Mouse (Mus musculus) forebrain, embryonic 11.5 days (tissue): ENCODE data around the gene Acot7. TPM values are rescaled to one million over a fixed set of nuclear protein-coding genes. Genes with fewer than 3 reads are reported as not detected.

Experiments used
- ATAC-seq: fragments of 200-750 bp; cut with Nextera tagmentation; replicated peaks from 2 replicates; pipeline ENCODE4 v1.8.0; 2017; ENCODE audit warnings: moderate TSS enrichment; ENCODE audit not compliant: low FRiP score
- DNase-seq: peaks from one replicate; pipeline ENCODE4 v3.0.0-alpha.2; 2017; ENCODE audit warnings: low spot score
- H3K27ac ChIP-seq: fragments of 300-500 bp; sonication (generic); 2 replicates; pipeline ENCODE4 v1.5.1; 2014; ENCODE audit warnings: low read depth, low read length
- H3K27me3 ChIP-seq: fragments of 300-500 bp; sonication (generic); 2 replicates; pipeline ENCODE4 v1.6.1; 2014; ENCODE audit warnings: mild to moderate bottlenecking, low read length, mixed read lengths; ENCODE audit not compliant: control insufficient read depth, insufficient read depth
- H3K36me3 ChIP-seq: fragments of 300-500 bp; sonication (generic); 2 replicates; pipeline ENCODE4 v1.6.1; 2014; ENCODE audit warnings: mild to moderate bottlenecking, low read length, moderate library complexity, mixed read lengths; ENCODE audit not compliant: control insufficient read depth, insufficient read depth
- H3K4me1 ChIP-seq: fragments of 300-500 bp; sonication (generic); replicated peaks from 2 replicates; pipeline ENCODE4 v1.6.1; 2014; ENCODE audit warnings: low read length, mixed read lengths; ENCODE audit not compliant: control insufficient read depth, insufficient read depth
- H3K4me2 ChIP-seq: fragments of 300-500 bp; sonication (generic); 2 replicates; pipeline ENCODE4 v1.6.1; 2014; ENCODE audit warnings: low read depth, mild to moderate bottlenecking, low read length, moderate library complexity, mixed read lengths; ENCODE audit not compliant: severe bottlenecking
- H3K4me3 ChIP-seq: fragments of 300-500 bp; sonication (generic); 2 replicates; pipeline ENCODE4 v1.5.1; 2014; ENCODE audit warnings: low read depth, low read length
- H3K9ac ChIP-seq: fragments of 300-500 bp; sonication (generic); 2 replicates; pipeline ENCODE4 v1.6.1; 2014; ENCODE audit warnings: low read length
- H3K9me3 ChIP-seq: fragments of 300-500 bp; sonication (generic); 2 replicates; pipeline ENCODE4 v1.6.1; 2016; ENCODE audit warnings: low read length, mixed read lengths; ENCODE audit not compliant: control insufficient read depth
- WGBS: fragments of 180-500 bp; shearing (Covaris S2); extraction: QIAGEN DNeasy Blood & Tissue Kit; methylation state at CpG from one replicate; pipeline ENCODE4 v1.1.7; 2014; 5-methylcytosine and 5-hydroxymethylcytosine counted together
- polyA plus RNA-seq: library from polyadenylated mRNA; unstranded; fragments of >200 nt; fragmentation: Nextera tagmentation; extraction: Ambion mirVana; gene quantifications from 2 replicates; pipeline ENCODE4 v1.2.1, GENCODE M21; 2014

Gene Acot7
- polyA plus RNA-seq, 1 experiment from 2014 or later: 75.1 TPM

DNA sequence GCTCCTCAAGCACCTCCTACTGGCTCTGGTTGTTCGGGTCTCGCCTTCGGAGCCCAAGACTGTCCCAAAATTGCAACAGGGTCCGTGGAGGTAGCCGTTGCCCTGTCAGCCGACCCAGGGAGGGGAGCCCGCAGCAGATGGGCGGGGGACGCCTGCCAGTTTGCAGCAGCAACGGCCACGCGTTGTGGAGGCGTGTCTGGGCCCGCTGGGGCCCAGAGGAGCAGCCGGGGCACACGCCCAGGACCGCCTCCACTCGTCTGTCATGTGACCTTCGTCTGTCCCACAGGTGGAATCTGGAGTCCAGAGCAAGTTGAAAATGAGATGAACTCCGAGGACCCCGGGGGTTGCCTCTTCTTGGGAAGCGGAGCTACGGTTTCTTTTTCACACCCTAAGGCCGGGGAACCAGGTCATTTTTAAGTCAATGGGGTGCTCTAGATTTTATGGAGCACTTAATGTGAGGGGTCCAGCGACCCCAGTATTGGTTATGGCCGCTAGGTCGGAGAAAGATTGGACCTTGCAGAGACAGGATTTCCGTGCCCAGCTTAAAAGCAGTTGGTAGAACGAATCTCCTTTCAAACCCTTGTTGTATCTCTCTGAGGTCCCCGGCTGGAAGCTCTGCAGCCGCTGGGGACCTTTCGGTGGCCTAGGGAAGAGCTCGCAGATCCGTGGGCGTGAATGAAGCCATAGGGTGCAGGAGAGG, 19.2 kb upstream of the Acot7 start, which contains the start of gene Hes2:
TSS of gene Hes2 (plus strand) at position 283 of the 700 bp plus-strand sequence.
- peak within 1 kb of the TSS; percentile 6; the same call in 1 of the 2 replicates for H3K4me3 ChIP-seq
- no peak within 1 kb of the TSS for H3K27ac ChIP-seq
- H3K9ac ChIP-seq: no peak within 1 kb of the TSS
- peaks cover 6% of the 10 kb centered on the region; the same call in 1 of the 2 replicates for H3K4me1 ChIP-seq
- DNase-seq (no peak), ATAC-seq (no peak)
- 0 out of 2 replicates have a peak within 1 kb of the TSS, but pooled peaks have one; percentile 8 for H3K4me2 ChIP-seq
- no peaks in the 10 kb centered on the region for H3K36me3 ChIP-seq
- H3K9me3 ChIP-seq: no peaks in the 10 kb centered on the region
- H3K27me3 ChIP-seq: peaks cover 55% of the 10 kb centered on the region
- 4% methylated on average over 35 of the region's 35 CpGs for WGBS

- DNase-seq (no peak), ATAC-seq (no peak)
- no peak overlapping the region for H3K4me2 ChIP-seq
- no peak overlapping the region for H3K27ac ChIP-seq
- H3K9ac ChIP-seq: no peak overlapping the region
- no peaks in the 10 kb centered on the region for H3K9me3 ChIP-seq
- peaks cover 53% of the 10 kb centered on the region for H3K27me3 ChIP-seq
- no peaks in the 10 kb centered on the region for H3K36me3 ChIP-seq
- whole genome bisulfite sequencing: 3% methylated on average over 19 of the region's 19 CpGs
- peaks cover 6% of the 10 kb centered on the region; the same call in 1 of the 2 replicates for H3K4me1 ChIP-seq
- no peak overlapping the region for H3K4me3 ChIP-seq
Measured at GRCm38 (mm10) chr4:152159285-152159678, 18.7 kb upstream of the Acot7 start.

DNA sequence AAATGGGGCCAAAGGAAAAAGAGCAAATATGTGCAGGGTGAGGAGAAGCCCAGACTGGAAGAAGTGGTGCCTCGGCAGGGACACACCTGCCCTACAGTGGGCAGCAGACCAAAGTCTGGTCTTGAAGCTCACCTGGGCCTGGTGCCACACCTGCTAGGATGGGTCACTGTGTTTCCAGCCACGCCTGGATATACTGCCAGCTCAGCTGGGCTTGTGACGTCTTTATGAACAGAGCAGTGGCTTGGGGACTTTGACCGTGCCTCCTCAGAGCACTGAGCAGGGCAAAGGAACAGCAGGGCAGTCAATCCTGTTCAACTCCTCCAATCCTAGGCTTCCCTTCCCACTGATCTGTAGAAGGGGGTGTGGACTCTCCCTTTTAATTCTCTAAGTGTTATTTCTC, 17.2 kb upstream of the Acot7 start:
- Histone ChIP-seq H3K36me3 (no peaks in the 10 kb centered on the region), H3K9ac (no peak overlapping the region), H3K27ac (no peak overlapping the region), H3K27me3 (peaks cover 51% of the 10 kb centered on the region), H3K4me2 (no peak overlapping the region), H3K4me3 (no peak overlapping the region), H3K4me1 (peaks cover 6% of the 10 kb centered on the region; the same call in 1 of the 2 replicates), H3K9me3 (no peaks in the 10 kb centered on the region)
- WGBS: 30% methylated on average over 4 of the region's 4 CpGs
- DNase-seq (no peak), ATAC-seq (no peak)

GRCm38 (mm10) chr4:152161601-152162000, 16.3 kb upstream of the Acot7 start:
- no peak for ATAC-seq
- H3K27ac ChIP-seq: no peak overlapping the region
- H3K27me3 ChIP-seq: peaks cover 51% of the 10 kb centered on the region
- no peaks in the 10 kb centered on the region for H3K9me3 ChIP-seq
- no peaks in the 10 kb centered on the region for H3K36me3 ChIP-seq
- H3K4me1 ChIP-seq: peaks cover 6% of the 10 kb centered on the region; the same call in 1 of the 2 replicates
- no peak for DNase-seq
- H3K4me2 ChIP-seq: no peak overlapping the region
- WGBS: 82% methylated on average over 6 of the region's 6 CpGs
- no peak overlapping the region for H3K9ac ChIP-seq
- H3K4me3 ChIP-seq: no peak overlapping the region

DNA sequence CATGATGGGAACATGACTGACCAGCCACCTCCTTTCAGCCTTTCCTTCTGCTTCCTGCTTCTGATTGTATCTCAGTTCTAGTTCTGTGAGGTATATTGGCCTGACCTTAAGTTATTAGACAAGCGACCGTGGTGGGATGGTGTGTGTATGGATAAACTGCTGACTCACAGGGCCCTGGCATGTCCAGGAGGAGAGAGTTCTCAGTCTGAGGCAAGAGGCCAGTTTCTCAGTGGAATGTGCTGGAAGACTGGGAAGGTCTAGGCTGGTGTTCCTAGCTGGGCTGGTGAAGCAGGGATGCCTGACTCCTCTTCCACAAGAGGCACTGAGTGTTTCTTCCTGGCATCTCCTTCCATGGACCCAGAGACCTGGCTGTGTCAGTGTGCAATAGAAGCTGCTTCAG, 15.2 kb upstream of the Acot7 start:
- Histone ChIP-seq H3K9ac (no peak overlapping the region), H3K4me2 (no peak overlapping the region), H3K27ac (no peak overlapping the region), H3K27me3 (peaks cover 44% of the 10 kb centered on the region), H3K4me1 (peaks cover 6% of the 10 kb centered on the region; the same call in 1 of the 2 replicates), H3K9me3 (no peaks in the 10 kb centered on the region), H3K4me3 (no peak overlapping the region), H3K36me3 (no peaks in the 10 kb centered on the region)
- ATAC-seq: no peak
- DNase-seq: no peak
- 90% methylated on average over 2 of the region's 2 CpGs for WGBS

DNA sequence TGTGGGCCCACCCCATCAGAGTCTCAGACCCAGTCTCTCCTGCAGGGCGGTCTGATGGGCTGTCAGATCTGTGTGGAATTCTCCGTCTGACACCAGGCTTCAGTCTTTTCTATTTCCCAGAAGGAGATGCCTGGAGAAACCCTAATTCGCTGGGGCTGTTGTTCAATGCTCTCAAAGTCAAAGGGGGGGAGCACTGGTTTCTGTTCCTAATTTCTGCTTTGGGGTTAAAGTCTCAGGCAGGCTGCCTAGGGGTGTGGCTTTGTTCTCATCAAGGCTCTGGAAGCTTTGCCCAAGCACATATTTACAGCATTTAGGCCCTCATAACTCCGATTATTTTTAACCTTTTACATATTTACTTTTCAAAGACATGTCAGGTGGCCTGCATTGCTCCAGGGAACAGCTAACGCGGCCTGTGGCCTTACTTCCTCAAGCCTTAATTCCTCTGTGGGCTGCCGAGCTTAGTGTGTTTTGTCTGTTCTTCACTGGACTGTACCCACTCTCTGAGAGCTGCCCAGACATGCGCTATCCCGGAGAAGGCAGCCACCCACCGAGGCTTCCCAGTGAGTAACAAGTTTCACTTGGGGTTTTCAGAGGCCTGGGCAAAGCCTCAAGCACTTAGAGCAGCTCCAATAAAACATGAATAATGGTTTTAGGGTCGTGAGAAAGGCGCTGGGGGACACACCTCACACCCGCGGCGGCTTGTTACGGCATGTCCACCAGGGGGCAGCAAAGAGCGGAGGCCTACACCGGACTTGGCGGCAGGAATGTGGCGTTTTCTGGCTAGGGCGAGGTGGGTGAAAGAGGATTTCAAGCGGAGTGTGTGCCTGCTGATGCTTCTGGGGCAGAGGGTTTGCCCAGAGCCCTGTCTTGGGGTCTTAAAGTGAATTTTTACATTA, 12.7 kb upstream of the Acot7 start:
- H3K27ac ChIP-seq: no peak overlapping the region
- peak; percentile 86 for DNase-seq

DNA sequence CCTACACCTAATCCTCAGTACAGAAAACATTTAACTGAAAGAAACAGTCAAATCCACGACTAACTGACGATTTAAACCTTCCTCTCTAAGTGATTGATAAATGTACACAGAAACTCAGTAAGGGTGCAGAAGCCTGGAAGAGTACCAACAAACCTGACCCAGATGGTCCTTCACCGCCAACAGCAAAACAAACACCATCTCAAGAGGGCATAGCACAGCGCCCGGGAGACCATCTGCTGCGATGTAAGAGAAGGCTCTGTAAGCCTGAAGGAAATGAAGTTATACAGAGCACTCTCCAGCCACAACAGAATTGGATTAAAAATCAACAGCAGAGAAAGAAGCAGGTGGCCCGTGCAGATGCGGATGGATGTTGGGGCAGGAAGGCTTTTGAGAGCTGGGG, 9.9 kb upstream of the Acot7 start:
- WGBS: 71% methylated on average over 8 of the region's 8 CpGs
- no peak overlapping the region for H3K4me3 ChIP-seq
- ATAC-seq (no peak), DNase-seq (no peak)
- no peaks in the 10 kb centered on the region for H3K4me1 ChIP-seq
- H3K4me2 ChIP-seq: no peak overlapping the region
- no peaks in the 10 kb centered on the region for H3K36me3 ChIP-seq
- H3K9me3 ChIP-seq: no peaks in the 10 kb centered on the region; the same call in 1 of the 2 replicates
- no peak overlapping the region for H3K27ac ChIP-seq
- H3K27me3 ChIP-seq: no peaks in the 10 kb centered on the region
- no peak overlapping the region for H3K9ac ChIP-seq

More for the DNA sequence above, 12.7 kb upstream of the Acot7 start:
- Histone ChIP-seq H3K9me3 (no peaks in the 10 kb centered on the region), H3K9ac (no peak overlapping the region), H3K4me3 (no peak overlapping the region), H3K4me2 (no peak overlapping the region), H3K27me3 (peaks cover 19% of the 10 kb centered on the region), H3K36me3 (no peaks in the 10 kb centered on the region), H3K4me1 (no peaks in the 10 kb centered on the region)
- 0 out of 2 replicates have a peak, but pooled peaks have one; percentile 12 for ATAC-seq
- WGBS: 30% methylated on average over 22 of the region's 22 CpGs

GRCm38 (mm10) chr4:152169103-152169502, 8.8 kb upstream of the Acot7 start:
- no peaks in the 10 kb centered on the region for H3K4me1 ChIP-seq
- no peak overlapping the region for H3K27ac ChIP-seq
- no peak overlapping the region for H3K9ac ChIP-seq
- DNase-seq: no peak
- no peaks in the 10 kb centered on the region for H3K27me3 ChIP-seq
- no peak for ATAC-seq
- no peak overlapping the region for H3K4me2 ChIP-seq
- H3K4me3 ChIP-seq: no peak overlapping the region
- H3K9me3 ChIP-seq: no peaks in the 10 kb centered on the region; the same call in 1 of the 2 replicates
- no peaks in the 10 kb centered on the region for H3K36me3 ChIP-seq
- WGBS: 85% methylated on average over 7 of the region's 7 CpGs
